Mouse (Mus musculus) intestine, postnatal 0 days (tissue): ENCODE measurements around the gene Stx8. TPM values are rescaled to one million over a fixed set of nuclear protein-coding genes. Genes with fewer than 3 reads are reported as not detected.

Source experiments
- ATAC-seq: fragments of 200-750 bp; cut with Nextera tagmentation; 2 replicates; pipeline ENCODE4 v1.8.0; 2017; ENCODE audit warnings: mild to moderate bottlenecking, moderate TSS enrichment, moderate library complexity
- H3K27ac ChIP-seq: fragments of 300-500 bp; sonication (generic); 2 replicates; pipeline ENCODE4 v1.5.1; 2014; ENCODE audit warnings: mild to moderate bottlenecking, low read depth, low read length, moderate library complexity
- H3K27me3 ChIP-seq: fragments of 300-500 bp; sonication (generic); replicated peaks from 2 replicates; pipeline ENCODE4 v1.6.1; 2014; ENCODE audit warnings: low read length, mixed read lengths; ENCODE audit not compliant: control insufficient read depth, insufficient read depth
- H3K36me3 ChIP-seq: fragments of 300-500 bp; sonication (generic); 2 replicates; pipeline ENCODE4 v1.6.1; 2014; ENCODE audit warnings: mild to moderate bottlenecking, moderate library complexity; ENCODE audit not compliant: control insufficient read depth, insufficient read depth
- H3K4me1 ChIP-seq: fragments of 300-500 bp; sonication (generic); replicated peaks from 2 replicates; pipeline ENCODE4 v1.6.1; 2014; ENCODE audit warnings: antibody characterized with exemption, low read length, mixed read lengths; ENCODE audit not compliant: control insufficient read depth, insufficient read depth
- H3K4me2 ChIP-seq: fragments of 300-500 bp; sonication (generic); replicated peaks from 2 replicates; pipeline ENCODE4 v1.6.1; 2014; ENCODE audit warnings: low read depth, mild to moderate bottlenecking, moderate library complexity
- H3K4me3 ChIP-seq: fragments of 300-500 bp; sonication (generic); 2 replicates; pipeline ENCODE4 v1.5.1; 2014; ENCODE audit warnings: low read depth, low read length
- H3K9ac ChIP-seq: fragments of 300-500 bp; sonication (generic); 2 replicates; pipeline ENCODE4 v1.6.1; 2014; ENCODE audit warnings: mild to moderate bottlenecking, low read depth, low read length
- H3K9me3 ChIP-seq: fragments of 300-500 bp; sonication (generic); 2 replicates; pipeline ENCODE4 v1.6.1; 2016; ENCODE audit warnings: mixed run types; ENCODE audit not compliant: control insufficient read depth
- CTCF ChIP-seq: sonication (generic); IDR thresholded peaks from 2 replicates; pipeline ENCODE4 v1.5.1; 2016; ENCODE audit warnings: low read depth, mild to moderate bottlenecking, control low read depth, antibody characterized with exemption, moderate library complexity
- WGBS: fragments of 180-500 bp; shearing (Covaris S2); extraction: QIAGEN DNeasy Blood & Tissue Kit; methylation state at CpG from one replicate; pipeline ENCODE4 v1.1.7; 2014; 5-methylcytosine and 5-hydroxymethylcytosine counted together
- polyA plus RNA-seq: library from polyadenylated mRNA; unstranded; fragments of >200 nt; fragmentation: Nextera tagmentation; extraction: Ambion mirVana; gene quantifications from 2 replicates; pipeline ENCODE4 v1.2.1, GENCODE M21; 2015

Gene Stx8
- polyA plus RNA-seq, 1 experiment from 2014 or later: 79.1 TPM

DNA sequence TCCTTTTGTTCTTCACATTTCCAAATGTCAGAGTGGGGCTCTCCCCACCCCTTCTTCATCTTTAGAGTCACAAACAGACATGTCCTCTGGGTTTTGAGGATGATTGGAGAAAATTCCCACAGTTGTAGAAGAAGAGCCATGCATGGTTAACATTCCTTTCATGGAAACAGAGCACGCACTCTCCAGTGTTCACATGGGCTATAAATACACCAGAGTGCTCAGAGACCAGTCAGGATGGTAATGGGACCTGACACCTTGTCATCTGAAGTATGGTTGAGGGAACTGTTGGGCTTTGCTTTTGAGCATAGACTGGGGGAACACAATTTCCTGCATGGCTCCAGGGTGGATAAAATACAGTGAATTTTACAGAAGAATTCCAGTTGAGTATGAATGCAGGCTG lies 6.6 kb downstream of the Stx8 start:
- 63% methylated on average over 1 of the region's 1 CpGs for WGBS
- H3K27ac ChIP-seq: no peak overlapping the region
- no peak for ATAC-seq
- H3K27me3 ChIP-seq: no peaks in the 10 kb centered on the region
- no peak overlapping the region for H3K4me2 ChIP-seq
- no peak overlapping the region for H3K4me3 ChIP-seq
- H3K4me1 ChIP-seq: 0 out of 2 replicates have a peak, but pooled peaks cover 2% of the 10 kb centered on the region
- H3K9ac ChIP-seq: no peak overlapping the region
- H3K36me3 ChIP-seq: peaks cover 37% of the 10 kb centered on the region
- no peaks in the 10 kb centered on the region for H3K9me3 ChIP-seq
- no peak for TF ChIP-seq CTCF

DNA sequence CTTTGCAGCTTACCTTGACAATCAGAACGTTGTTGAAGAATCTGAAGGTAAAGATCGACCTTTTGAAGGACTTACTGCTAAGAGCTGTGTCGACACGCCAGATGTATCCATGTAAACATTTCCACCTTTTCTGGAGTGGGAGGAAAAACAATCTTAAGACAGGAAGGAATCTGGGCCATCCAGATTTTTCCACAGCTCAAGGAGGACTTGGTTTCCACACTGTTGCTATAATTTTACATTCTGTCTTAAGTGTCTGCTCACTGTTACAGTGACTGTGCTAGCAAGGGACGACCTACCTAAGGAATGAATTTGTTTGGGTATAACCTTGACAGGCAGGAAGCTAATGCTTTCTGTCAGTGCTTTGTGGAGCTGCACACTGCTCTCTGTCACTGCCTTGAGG lies 7.2 kb downstream of the Stx8 start:
- WGBS: 61% methylated on average over 5 of the region's 5 CpGs
- H3K27ac ChIP-seq: no peak overlapping the region

DNA sequence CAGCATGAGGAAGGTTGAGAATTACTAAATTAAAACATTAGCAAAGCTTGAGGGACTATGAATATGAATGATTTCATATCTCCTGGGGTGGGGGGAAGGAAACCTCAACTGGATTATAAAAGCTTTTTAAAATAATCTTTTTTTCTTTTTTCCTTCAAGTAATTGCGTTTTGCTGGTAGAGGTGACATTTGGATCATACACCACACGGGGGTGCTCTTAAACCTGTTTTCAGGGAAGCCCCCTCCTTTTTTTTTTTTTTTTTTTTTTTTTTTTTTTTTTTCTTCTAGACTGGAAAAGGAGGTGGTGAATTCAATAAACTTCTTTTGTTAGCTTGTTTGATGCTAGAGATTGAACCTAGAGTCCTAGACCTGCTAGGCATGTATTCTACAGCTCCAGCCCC lies 9.3 kb downstream of the Stx8 start:
- Histone ChIP-seq H3K4me2 (no peak overlapping the region), H3K36me3 (peaks cover 33% of the 10 kb centered on the region), H3K9me3 (no peaks in the 10 kb centered on the region), H3K9ac (no peak overlapping the region), H3K4me3 (no peak overlapping the region), H3K27me3 (no peaks in the 10 kb centered on the region), H3K27ac (no peak overlapping the region), H3K4me1 (no peaks in the 10 kb centered on the region)
- 10% methylated on average over 2 of the region's 2 CpGs for WGBS
- peak; percentile 52 for TF ChIP-seq CTCF
- ATAC-seq: no peak

More for the DNA sequence above, 7.2 kb downstream of the Stx8 start:
- Histone ChIP-seq H3K9me3 (no peaks in the 10 kb centered on the region), H3K27me3 (no peaks in the 10 kb centered on the region), H3K4me2 (no peak overlapping the region), H3K4me3 (no peak overlapping the region), H3K4me1 (no peaks in the 10 kb centered on the region), H3K36me3 (peaks cover 37% of the 10 kb centered on the region), H3K9ac (no peak overlapping the region)
- TF ChIP-seq CTCF: no peak
- ATAC-seq: no peak

DNA sequence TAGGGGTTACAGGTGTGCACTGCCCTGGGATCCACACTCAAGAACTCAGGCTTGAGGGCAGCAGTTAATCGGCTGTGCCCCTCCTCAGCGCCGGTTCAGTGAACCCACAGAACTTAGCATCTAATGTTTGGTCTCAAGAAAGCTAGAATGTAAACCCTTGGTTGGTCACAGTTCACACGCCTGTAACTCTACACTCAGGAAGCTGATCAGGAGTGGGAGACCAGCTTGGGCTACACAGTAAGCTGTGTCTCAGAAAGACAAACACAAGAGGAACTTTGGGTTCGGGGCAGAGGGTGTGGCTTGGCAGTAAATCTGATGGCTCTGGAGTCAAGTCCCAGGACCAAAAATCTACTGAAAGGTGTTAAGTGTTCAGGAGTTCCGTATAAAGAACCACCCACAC lies 17.6 kb downstream of the Stx8 start:
- no peak for TF ChIP-seq CTCF
- WGBS: 79% methylated on average over 6 of the region's 6 CpGs
- no peak overlapping the region for H3K27ac ChIP-seq
- H3K4me3 ChIP-seq: no peak overlapping the region
- ATAC-seq: no peak
- no peak overlapping the region for H3K4me2 ChIP-seq
- H3K36me3 ChIP-seq: peaks cover 11% of the 10 kb centered on the region; the same call in 1 of the 2 replicates
- no peaks in the 10 kb centered on the region for H3K9me3 ChIP-seq
- H3K27me3 ChIP-seq: no peaks in the 10 kb centered on the region
- H3K9ac ChIP-seq: no peak overlapping the region
- no peaks in the 10 kb centered on the region for H3K4me1 ChIP-seq

DNA sequence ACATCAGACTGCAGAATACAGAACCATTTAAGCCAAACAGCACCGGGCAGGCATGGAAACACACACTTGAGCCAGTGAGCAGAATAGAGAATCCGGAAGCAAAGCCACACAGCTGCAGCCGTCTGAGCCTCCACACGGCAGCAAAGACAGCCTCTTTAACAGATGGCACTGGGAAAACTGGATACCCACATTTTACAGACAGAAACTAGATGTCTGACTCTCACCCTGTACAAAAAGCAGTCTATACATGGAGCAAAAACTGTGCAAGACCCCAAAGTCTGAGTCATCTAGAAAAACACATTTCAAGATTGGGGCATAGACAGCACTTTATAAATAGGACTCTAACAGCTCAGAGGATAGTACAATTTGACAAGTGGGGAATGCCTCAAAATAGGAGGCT lies 25.2 kb downstream of the Stx8 start:
- H3K36me3 ChIP-seq: peaks cover 5% of the 10 kb centered on the region; the same call in 1 of the 2 replicates
- no peaks in the 10 kb centered on the region for H3K9me3 ChIP-seq
- H3K4me3 ChIP-seq: no peak overlapping the region
- ATAC-seq: no peak
- no peak for TF ChIP-seq CTCF
- no peaks in the 10 kb centered on the region for H3K4me1 ChIP-seq
- H3K4me2 ChIP-seq: no peak overlapping the region
- WGBS: 80% methylated on average over 4 of the region's 4 CpGs
- no peaks in the 10 kb centered on the region for H3K27me3 ChIP-seq
- H3K9ac ChIP-seq: no peak overlapping the region
- no peak overlapping the region for H3K27ac ChIP-seq

DNA sequence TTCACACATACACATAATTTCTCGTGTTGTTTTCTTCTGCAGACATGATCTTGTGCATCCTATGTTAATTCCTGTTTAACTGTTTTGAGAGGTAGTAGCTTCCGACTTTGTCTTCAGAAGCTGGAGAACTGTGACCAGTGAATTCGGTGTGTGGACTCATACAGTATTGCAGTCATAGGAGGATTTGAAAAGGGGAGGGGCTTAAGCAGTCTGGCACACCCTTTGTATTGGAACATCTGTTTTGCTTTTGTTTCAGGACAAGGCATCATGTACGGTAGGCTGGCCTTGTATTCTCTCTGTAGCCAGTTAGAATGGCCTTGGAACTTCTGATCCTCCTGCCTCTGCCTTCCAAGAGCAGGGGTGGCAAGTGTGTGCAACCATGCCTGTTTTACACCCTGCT lies 30.0 kb downstream of the Stx8 start:
- ATAC-seq: no peak

DNA sequence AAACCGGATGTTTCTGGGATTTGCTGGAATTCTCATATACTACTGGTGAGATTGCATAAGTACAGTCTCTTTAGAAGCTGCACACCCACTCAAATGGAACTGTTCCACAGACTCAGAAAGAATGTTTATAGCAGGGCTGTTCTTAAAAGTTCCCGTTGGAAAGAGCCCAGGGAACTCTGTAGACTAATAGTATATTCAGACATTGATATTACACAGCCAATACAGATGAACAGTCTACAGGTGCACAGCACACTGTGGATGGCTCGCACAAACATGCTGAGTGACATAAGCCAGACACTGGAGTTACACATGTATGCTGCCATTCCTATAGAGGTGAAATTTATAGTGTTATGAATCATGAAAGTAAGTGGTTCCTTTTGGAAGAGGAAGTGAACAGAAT lies 32.9 kb downstream of the Stx8 start:
- 62% methylated on average over 3 of the region's 3 CpGs for WGBS
- no peak overlapping the region for H3K4me3 ChIP-seq
- H3K4me2 ChIP-seq: no peak overlapping the region
- H3K9me3 ChIP-seq: no peaks in the 10 kb centered on the region
- no peak for ATAC-seq
- no peak overlapping the region for H3K9ac ChIP-seq
- no peak overlapping the region for H3K27ac ChIP-seq
- no peaks in the 10 kb centered on the region for H3K27me3 ChIP-seq
- TF ChIP-seq CTCF: no peak
- no peaks in the 10 kb centered on the region for H3K36me3 ChIP-seq
- H3K4me1 ChIP-seq: no peaks in the 10 kb centered on the region

More for the DNA sequence above, 30.0 kb downstream of the Stx8 start:
- Histone ChIP-seq H3K4me3 (no peak overlapping the region), H3K27me3 (no peaks in the 10 kb centered on the region), H3K9me3 (no peaks in the 10 kb centered on the region), H3K9ac (no peak overlapping the region), H3K36me3 (no peaks in the 10 kb centered on the region), H3K4me2 (no peak overlapping the region), H3K4me1 (no peaks in the 10 kb centered on the region), H3K27ac (no peak overlapping the region)
- no peak for TF ChIP-seq CTCF
- 86% methylated on average over 4 of the region's 4 CpGs for WGBS
